Mouse (Mus musculus): ENCODE results near the gene Sgca. TPM values are rescaled to one million over a fixed set of nuclear protein-coding genes. Genes with fewer than 3 reads are reported as not detected.
A peak's percentile ranks its signal among the peaks of the same experiment; 100 is the strongest.

Gene Sgca
- polyA plus RNA-seq, 1 experiment = not detected

DNA sequence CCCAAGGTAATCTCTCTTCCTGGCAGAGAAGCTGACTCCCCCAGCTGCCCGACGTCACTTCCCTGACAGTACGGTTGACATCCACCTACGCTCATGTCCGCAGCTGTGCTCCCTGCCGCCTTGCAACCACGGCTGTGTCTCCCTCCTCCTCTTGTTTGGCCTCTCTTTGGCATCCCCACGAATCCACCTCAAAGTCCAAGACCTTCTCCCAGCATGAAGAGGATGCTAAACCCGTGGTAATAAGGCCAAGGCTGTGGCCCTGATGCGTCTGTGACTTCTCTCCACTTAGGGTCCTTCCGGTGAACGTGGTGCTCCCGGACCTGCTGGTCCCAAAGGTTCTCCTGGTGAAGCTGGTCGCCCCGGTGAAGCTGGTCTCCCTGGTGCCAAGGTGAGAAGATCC is 33.1 kb downstream of the Sgca start:
- peaks cover 2% of the 10 kb centered on the region; the same call in 1 of the 2 replicates for H3K4me1 ChIP-seq (ENCODE audit: control insufficient read depth, insufficient read depth, low read length)
- no peak overlapping the region for H3K4me3 ChIP-seq (replicated peaks; ENCODE audit: control insufficient read depth, low read depth, low read length)
- 79% methylated on average over 15 of the region's 15 CpGs for WGBS
- no peak for TF ChIP-seq CTCF (IDR thresholded peaks at IDR 0.05; ENCODE audit: control insufficient read depth, insufficient read depth, low read length)
- TF ChIP-seq POLR2A (IDR thresholded peaks at IDR 0.05; ENCODE audit: borderline replicate concordance, control insufficient read depth, low read depth, low read length) = 0 out of 2 replicates have a peak, but pooled peaks have one; percentile 28
- no peak overlapping the region for H3K27ac ChIP-seq (ENCODE audit: control insufficient read depth, insufficient read depth, low read depth, low read length, poor library complexity)

DNA sequence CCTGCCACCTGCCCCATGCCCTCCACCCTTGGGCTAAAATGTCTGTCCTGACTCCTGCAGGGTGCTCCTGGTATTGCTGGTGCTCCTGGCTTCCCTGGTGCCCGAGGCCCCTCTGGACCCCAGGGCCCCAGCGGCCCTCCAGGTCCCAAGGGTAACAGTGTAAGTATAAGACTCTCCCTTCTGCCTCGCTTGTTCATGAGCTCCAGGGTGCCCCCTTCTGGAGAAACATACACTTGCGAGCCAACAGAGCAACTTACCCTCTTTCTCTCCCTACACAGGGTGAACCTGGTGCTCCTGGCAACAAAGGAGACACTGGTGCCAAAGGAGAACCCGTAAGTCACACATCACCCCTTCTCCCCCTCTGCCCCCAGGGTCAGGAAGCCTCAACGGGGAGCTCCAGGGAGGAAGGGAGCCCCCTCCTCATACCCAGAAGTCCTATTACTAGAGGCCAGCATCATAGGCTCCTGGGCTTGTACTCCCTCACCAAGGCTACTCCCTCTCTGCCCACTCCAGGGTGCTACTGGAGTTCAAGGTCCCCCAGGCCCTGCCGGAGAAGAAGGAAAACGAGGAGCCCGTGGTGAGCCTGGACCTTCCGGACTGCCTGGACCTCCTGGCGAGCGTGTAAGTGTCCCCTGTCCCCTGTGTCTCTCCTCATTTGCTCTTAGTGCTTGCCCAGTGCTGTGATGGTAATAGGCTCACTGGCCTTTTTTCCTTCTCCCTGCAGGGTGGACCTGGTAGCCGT is 33.7 kb downstream of the Sgca start:
- Histone ChIP-seq H3K4me3 (replicated peaks; ENCODE audit: control insufficient read depth, low read depth, low read length) (no peak overlapping the region), H3K27ac (ENCODE audit: control insufficient read depth, insufficient read depth, low read depth, low read length, poor library complexity) (no peak overlapping the region), H3K4me1 (ENCODE audit: control insufficient read depth, insufficient read depth, low read length) (peaks cover 2% of the 10 kb centered on the region; the same call in 1 of the 2 replicates)
- TF ChIP-seq POLR2A (IDR thresholded peaks at IDR 0.05; ENCODE audit: borderline replicate concordance, control insufficient read depth, low read depth, low read length) (no peak), CTCF (IDR thresholded peaks at IDR 0.05; ENCODE audit: control insufficient read depth, insufficient read depth, low read length) (peak; percentile 54; the same call in 1 of the 2 replicates)
- WGBS = 44% methylated on average over 13 of the region's 13 CpGs

DNA sequence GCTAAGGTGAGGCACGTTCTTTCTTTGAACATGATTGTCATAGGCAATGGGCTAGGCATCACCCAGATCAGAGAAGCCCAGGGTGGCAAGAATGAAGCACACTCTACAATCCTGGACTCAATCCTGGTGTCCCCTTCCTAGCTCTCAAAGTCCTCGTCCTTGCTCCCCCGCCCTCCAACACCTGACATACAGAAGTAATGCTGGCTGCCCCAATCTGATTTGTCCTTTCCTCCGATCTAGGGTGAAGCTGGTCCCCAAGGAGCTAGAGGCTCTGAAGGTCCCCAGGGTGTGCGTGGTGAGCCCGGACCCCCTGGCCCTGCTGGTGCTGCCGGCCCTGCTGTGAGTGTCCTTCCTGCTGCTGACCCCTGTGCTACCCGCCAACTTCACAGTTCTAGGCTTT is 34.4 kb downstream of the Sgca start:
- WGBS = 74% methylated on average over 8 of the region's 8 CpGs
- peaks cover 2% of the 10 kb centered on the region; the same call in 1 of the 2 replicates for H3K4me1 ChIP-seq (ENCODE audit: control insufficient read depth, insufficient read depth, low read length)
- TF ChIP-seq CTCF (IDR thresholded peaks at IDR 0.05; ENCODE audit: control insufficient read depth, insufficient read depth, low read length) (no peak), POLR2A (IDR thresholded peaks at IDR 0.05; ENCODE audit: borderline replicate concordance, control insufficient read depth, low read depth, low read length) (no peak)
- H3K4me3 ChIP-seq (replicated peaks; ENCODE audit: control insufficient read depth, low read depth, low read length) = no peak overlapping the region
- H3K27ac ChIP-seq (ENCODE audit: control insufficient read depth, insufficient read depth, low read depth, low read length, poor library complexity) = no peak overlapping the region

DNA sequence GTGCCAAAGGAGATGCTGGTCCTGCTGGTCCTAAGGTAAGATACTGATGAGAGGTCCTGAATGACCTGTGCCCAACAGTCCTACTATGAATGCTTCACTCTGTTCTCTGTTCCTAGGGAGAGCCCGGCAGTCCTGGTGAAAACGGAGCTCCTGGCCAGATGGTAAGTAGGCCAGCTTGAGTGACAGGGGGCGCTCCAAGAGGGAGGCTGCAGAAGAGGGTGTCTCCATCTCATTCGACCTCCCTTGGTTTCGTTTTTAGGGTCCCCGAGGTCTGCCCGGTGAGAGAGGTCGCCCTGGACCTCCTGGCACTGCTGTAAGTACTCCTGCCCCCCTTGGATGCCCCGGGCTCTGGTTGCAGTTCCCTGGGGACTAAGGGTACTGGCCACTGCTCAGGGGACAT is 35.0 kb downstream of the Sgca start:
- Histone ChIP-seq H3K4me1 (ENCODE audit: control insufficient read depth, insufficient read depth, low read length) (peaks cover 2% of the 10 kb centered on the region; the same call in 1 of the 2 replicates), H3K4me3 (replicated peaks; ENCODE audit: control insufficient read depth, low read depth, low read length) (no peak overlapping the region), H3K27ac (ENCODE audit: control insufficient read depth, insufficient read depth, low read depth, low read length, poor library complexity) (no peak overlapping the region)
- no peak for TF ChIP-seq CTCF (IDR thresholded peaks at IDR 0.05; ENCODE audit: control insufficient read depth, insufficient read depth, low read length)
- 39% methylated on average over 9 of the region's 9 CpGs for WGBS

DNA sequence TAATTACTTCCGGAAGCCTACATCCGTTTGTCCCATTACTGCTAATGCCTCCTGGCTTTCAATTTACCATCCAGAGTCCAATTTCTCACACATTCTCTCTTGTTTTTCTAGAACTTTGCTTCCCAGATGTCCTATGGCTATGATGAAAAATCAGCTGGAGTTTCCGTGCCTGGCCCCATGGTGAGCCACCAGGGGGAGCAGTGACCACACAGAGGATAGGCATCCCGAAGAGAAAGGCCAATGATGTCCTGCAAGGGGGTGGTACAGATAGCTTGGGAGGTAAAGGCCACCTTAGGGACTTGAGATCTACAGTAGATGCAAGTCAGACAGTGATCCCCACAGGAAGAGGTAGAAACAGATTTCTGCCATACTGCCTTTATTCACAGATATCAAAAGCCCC is 36.8 kb downstream of the Sgca start:
- no peak overlapping the region for H3K4me3 ChIP-seq (replicated peaks; ENCODE audit: control insufficient read depth, low read depth, low read length)
- no peak overlapping the region for H3K27ac ChIP-seq (ENCODE audit: control insufficient read depth, insufficient read depth, low read depth, low read length, poor library complexity)
- H3K4me1 ChIP-seq (ENCODE audit: control insufficient read depth, insufficient read depth, low read length) = no peaks in the 10 kb centered on the region; the same call in 1 of the 2 replicates
- TF ChIP-seq POLR2A (IDR thresholded peaks at IDR 0.05; ENCODE audit: borderline replicate concordance, control insufficient read depth, low read depth, low read length) (no peak), CTCF (IDR thresholded peaks at IDR 0.05; ENCODE audit: control insufficient read depth, insufficient read depth, low read length) (peak; percentile 92)
- WGBS = 19% methylated on average over 4 of the region's 4 CpGs

DNA sequence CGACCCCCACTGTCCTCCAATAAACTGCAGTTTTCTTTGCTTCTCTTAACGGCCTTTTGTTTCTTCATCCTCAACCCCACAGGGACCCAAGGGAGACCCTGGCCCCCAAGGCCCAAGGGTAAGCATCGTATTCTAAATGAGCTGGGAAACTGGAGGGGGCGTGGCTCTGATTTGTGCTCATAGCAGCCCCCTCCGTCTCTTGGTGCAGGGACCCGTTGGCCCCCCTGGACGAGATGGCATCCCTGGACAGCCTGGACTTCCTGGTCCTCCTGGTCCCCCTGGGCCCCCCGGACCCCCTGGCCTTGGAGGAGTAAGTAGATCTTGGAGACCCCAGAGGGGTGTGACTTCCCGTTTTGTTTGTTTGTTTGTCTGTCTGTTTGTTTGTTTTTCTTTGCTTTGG is 37.8 kb downstream of the Sgca start:
- no peak for TF ChIP-seq CTCF (IDR thresholded peaks at IDR 0.05; ENCODE audit: control insufficient read depth, insufficient read depth, low read length)
- no peak for TF ChIP-seq POLR2A (IDR thresholded peaks at IDR 0.05; ENCODE audit: borderline replicate concordance, control insufficient read depth, low read depth, low read length)
- WGBS = 19% methylated on average over 9 of the region's 9 CpGs
- no peaks in the 10 kb centered on the region; the same call in 1 of the 2 replicates for H3K4me1 ChIP-seq (ENCODE audit: control insufficient read depth, insufficient read depth, low read length)
- no peak overlapping the region for H3K27ac ChIP-seq (ENCODE audit: control insufficient read depth, insufficient read depth, low read depth, low read length, poor library complexity)
- no peak overlapping the region for H3K4me3 ChIP-seq (replicated peaks; ENCODE audit: control insufficient read depth, low read depth, low read length)

DNA sequence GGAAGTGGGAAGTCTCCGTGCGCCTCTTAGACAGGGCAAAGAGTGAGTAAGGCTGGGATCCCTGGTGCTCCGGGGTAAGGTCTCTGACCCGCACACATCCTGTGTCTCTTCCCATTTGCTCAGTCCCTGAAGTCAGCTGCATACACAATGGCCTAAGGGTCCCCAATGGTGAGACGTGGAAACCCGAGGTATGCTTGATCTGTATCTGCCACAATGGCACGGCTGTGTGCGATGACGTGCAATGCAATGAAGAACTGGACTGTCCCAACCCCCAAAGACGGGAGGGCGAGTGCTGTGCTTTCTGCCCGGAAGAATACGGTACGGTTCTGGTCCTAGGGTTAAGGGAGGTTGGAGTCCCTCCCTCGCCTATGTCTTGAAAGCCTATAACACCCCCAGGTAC is 38.3 kb downstream of the Sgca start:
- 3% methylated on average over 15 of the region's 15 CpGs for WGBS
- H3K4me3 ChIP-seq (replicated peaks; ENCODE audit: control insufficient read depth, low read depth, low read length) = no peak overlapping the region
- no peaks in the 10 kb centered on the region; the same call in 1 of the 2 replicates for H3K4me1 ChIP-seq (ENCODE audit: control insufficient read depth, insufficient read depth, low read length)
- TF ChIP-seq POLR2A (IDR thresholded peaks at IDR 0.05; ENCODE audit: borderline replicate concordance, control insufficient read depth, low read depth, low read length) = no peak
- no peak; the same call in 1 of the 2 replicates for TF ChIP-seq CTCF (IDR thresholded peaks at IDR 0.05; ENCODE audit: control insufficient read depth, insufficient read depth, low read length)
- H3K27ac ChIP-seq (ENCODE audit: control insufficient read depth, insufficient read depth, low read depth, low read length, poor library complexity) = no peak overlapping the region

DNA sequence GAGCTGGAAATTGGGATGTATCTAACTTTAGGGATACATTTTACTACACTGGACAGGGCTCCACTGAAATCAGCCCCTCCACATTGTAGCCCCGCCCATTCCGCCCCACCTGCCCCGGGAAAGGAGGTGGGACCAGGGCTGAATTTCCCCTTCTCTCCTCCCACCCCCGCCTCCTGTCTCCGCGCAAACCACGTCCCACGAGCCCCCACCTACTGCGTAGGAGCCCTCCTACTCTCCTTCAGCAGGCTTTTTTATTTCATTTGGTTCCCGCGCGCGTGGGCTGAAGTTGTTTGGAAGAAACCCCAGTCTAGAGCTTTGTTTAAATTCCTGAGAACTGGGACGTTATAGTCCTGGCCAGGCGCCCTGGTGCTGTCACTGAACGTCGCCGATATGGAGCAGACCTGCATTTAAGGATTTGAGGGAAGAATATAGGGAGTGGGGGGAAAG is 38.8 kb downstream of the Sgca start:
- Histone ChIP-seq H3K4me1 (ENCODE audit: control insufficient read depth, insufficient read depth, low read length) (no peaks in the 10 kb centered on the region; the same call in 1 of the 2 replicates), H3K4me3 (replicated peaks; ENCODE audit: control insufficient read depth, low read depth, low read length) (no peak overlapping the region), H3K27ac (ENCODE audit: control insufficient read depth, insufficient read depth, low read depth, low read length, poor library complexity) (no peak overlapping the region)
- no peak for TF ChIP-seq CTCF (IDR thresholded peaks at IDR 0.05; ENCODE audit: control insufficient read depth, insufficient read depth, low read length)
- no peak for TF ChIP-seq POLR2A (IDR thresholded peaks at IDR 0.05; ENCODE audit: borderline replicate concordance, control insufficient read depth, low read depth, low read length)
- 1% methylated on average over 18 of the region's 18 CpGs for WGBS

All from bone marrow, adult 2 months (tissue).